ENCODE assay signal across 8 mouse cellular contexts in genomic region chrX:166238831-166239460, GRCm38 (mm10). TPM values are rescaled to one million over a fixed set of nuclear protein-coding genes. Genes with fewer than 3 reads are reported as not detected.
DNase-seq lines count a peak whose midpoint lies in the region; ATAC-seq and TF ChIP-seq lines count a peak whose summit lies in the region.

Gene Gpm6b (plus strand): TSS chrX:166238911.

- 0 out of 2 replicates have a peak, but pooled peaks cover 4% of the 10 kb centered on the region for H3K27me3 ChIP-seq in forebrain, embryonic 14.5 days (replicated peaks; ENCODE audit: control insufficient read depth, insufficient read depth, low read length)
- H3K27me3 ChIP-seq in liver, postnatal 0 days (ENCODE audit: insufficient read depth, low read length), result peaks cover 21% of the 10 kb centered on the region; the same call in 1 of the 2 replicates

- no peak for TF ChIP-seq CTCF in liver, postnatal 0 days (IDR thresholded peaks at IDR 0.05; ENCODE audit: low read depth)

- no peak for TF ChIP-seq EP300 in liver, postnatal 0 days (IDR thresholded peaks at IDR 0.05; ENCODE audit: low read depth)

- H3K4me1 ChIP-seq in ES-E14 (ENCODE audit: control insufficient read depth in 2 of 2, insufficient read depth in 2 of 2, low read length in 2 of 2, poor library complexity in 1 of 2), result no peaks in the 10 kb centered on the region
- H3K4me1 ChIP-seq in forebrain, embryonic 14.5 days (ENCODE audit: control insufficient read depth, insufficient read depth, low read length), result no peaks in the 10 kb centered on the region
- no peaks in the 10 kb centered on the region for H3K4me1 ChIP-seq in liver, postnatal 0 days (ENCODE audit: insufficient read depth)

- H3K9me3 ChIP-seq in ES-E14 (ENCODE audit: control insufficient read depth, insufficient read depth, low read depth, low read length), result no peaks in the 10 kb centered on the region
- H3K9me3 ChIP-seq in forebrain, embryonic 14.5 days (replicated peaks; ENCODE audit: control insufficient read depth, low read length), result no peaks in the 10 kb centered on the region
- H3K9me3 ChIP-seq in liver, postnatal 0 days (ENCODE audit: low read length), result no peaks in the 10 kb centered on the region

- 43% methylated on average over 59 of the region's 63 CpGs for WGBS in forebrain, embryonic 14.5 days
- 23% methylated on average over 40 of the region's 63 CpGs for WGBS in liver, postnatal 0 days (ENCODE audit: insufficient replicate concordance)

- H3K4me2 ChIP-seq in forebrain, embryonic 14.5 days (ENCODE audit: low read length), result peak within 1 kb of the TSS; percentile 59
- peak within 1 kb of the TSS; percentile 74 for H3K4me2 ChIP-seq in liver, postnatal 0 days (ENCODE audit: low read depth, low read length)

- DNase-seq in ES-E14 (ENCODE audit: low read depth, low spot score), result no peak
- peak; percentile 58 for DNase-seq in forebrain, embryonic 14.5 days (ENCODE audit: low spot score)
- peak; percentile 21 to 27 for DNase-seq in heart, postnatal 36 days
- DNase-seq in kidney, postnatal 4 days, result peak; percentile 63 to 71
- DNase-seq in liver, postnatal 0 days, result peak; percentile 19
- DNase-seq in urinary bladder, postnatal 14 days (ENCODE audit: low spot score), result peak; percentile 23

- ATAC-seq in cerebellum, adult (ENCODE audit: insufficient number of reproducible peaks, low FRiP score, low TSS enrichment), result peak; percentile 58
- peak; percentile 93 for ATAC-seq in forebrain, embryonic 14.5 days
- peak; percentile 62 for ATAC-seq in liver, postnatal 0 days
- peak; percentile 36; the same call in 1 of the 2 replicates for ATAC-seq in neutrophil, adult 5-6 weeks (ENCODE audit: extremely low read depth, insufficient number of reproducible peaks, low FRiP score, poor library complexity, severe bottlenecking)

- no peaks in the 10 kb centered on the region for H3K36me3 ChIP-seq in ES-E14 (ENCODE audit: control insufficient read depth, insufficient read depth, low read length, poor library complexity, severe bottlenecking)
- H3K36me3 ChIP-seq in forebrain, embryonic 14.5 days (ENCODE audit: control insufficient read depth, insufficient read depth, low read length), result no peaks in the 10 kb centered on the region
- H3K36me3 ChIP-seq in liver, postnatal 0 days (replicated peaks; ENCODE audit: insufficient read depth, low read length), result no peaks in the 10 kb centered on the region

- peak within 1 kb of the TSS; percentile 55 for H3K9ac ChIP-seq in ES-E14 (ENCODE audit: insufficient read depth, low read depth, low read length, poor library complexity, severe bottlenecking)
- H3K9ac ChIP-seq in forebrain, embryonic 14.5 days (ENCODE audit: low read length), result peak within 1 kb of the TSS; percentile 77
- no peak within 1 kb of the TSS; the same call in 1 of the 2 replicates for H3K9ac ChIP-seq in liver, postnatal 0 days (replicated peaks)

- intact Hi-C loops in heart, postnatal 36 days (cut with DNase I), result no loop called here

- peak within 1 kb of the TSS; percentile 57 to 76; a peak in 3 of 4 replicates for H3K4me3 ChIP-seq in ES-E14 (ENCODE audit: insufficient read depth in 1 of 2, low read depth in 1 of 2, low read length in 2 of 2, poor library complexity in 1 of 2, severe bottlenecking in 1 of 2)
- peak within 1 kb of the TSS; percentile 55 for H3K4me3 ChIP-seq in forebrain, embryonic 14.5 days (ENCODE audit: low read depth, low read length)
- peak within 1 kb of the TSS; percentile 40 for H3K4me3 ChIP-seq in liver, postnatal 0 days (ENCODE audit: low read depth, low read length)

- H3K27ac ChIP-seq in ES-E14 (ENCODE audit: insufficient read depth, low read depth, low read length, poor library complexity, severe bottlenecking), result no peak within 1 kb of the TSS
- H3K27ac ChIP-seq in forebrain, embryonic 14.5 days (ENCODE audit: low read depth, low read length), result peak within 1 kb of the TSS; percentile 33; the same call in 1 of the 2 replicates
- no peak within 1 kb of the TSS for H3K27ac ChIP-seq in liver, postnatal 0 days (ENCODE audit: low read depth)

- in situ Hi-C loops in ES-E14 (cut with MboI; ENCODE audit: low sequenced_read_pairs in 2 of 2, unreplicated experiment in 2 of 2), result no loop called here

TF ChIP-seq in ES-E14, 5 proteins besides CTCF, POLR2A, EP300 and RAD21:
- TF ChIP-seq ZNF384 (IDR thresholded peaks at IDR 0.05; ENCODE audit: low read depth, low read length), result no peak
- TF ChIP-seq ZC3H11A (IDR thresholded peaks at IDR 0.05; ENCODE audit: borderline replicate concordance, low read depth, low read length), result no peak

RNA-seq across cellular contexts. Expression of gene Gpm6b, which starts in this region (rescaled TPM):
- total RNA-seq in ES-E14 (2012; rRNA removed), result 1.0 and 1.4 TPM in 2 replicates
- 245 and 296 TPM in 2 replicates for polyA plus RNA-seq in forebrain, embryonic 14.5 days (2014; fragmentation: Nextera tagmentation; extraction: Ambion mirVana)
- total RNA-seq in heart, postnatal 36 days (2021), result 10 to 100 TPM; 10.8 to 14.2 TPM
- polyA plus RNA-seq in liver, postnatal 0 days (2015; fragmentation: Nextera tagmentation; extraction: Ambion mirVana), result 1.8 and 2.0 TPM in 2 replicates
- 0.47 and 1.5 TPM in 2 replicates for total RNA-seq in neutrophil, adult 5-6 weeks (2017)

Comparison
In these comparisons a context has a peak if more than half of its experiments do, and no peak if none do; other contexts are left out.
1. RNA of gene Gpm6b (polyA plus RNA-seq): 245 to 296 TPM in forebrain, embryonic 14.5 days; 1.8 to 2.0 TPM in liver, postnatal 0 days; every median in the first group is over 10 times any median in the second.
2. ATAC-seq: peak in every context shown above with its lines; median percentile 93 in forebrain, embryonic 14.5 days; 62 in liver, postnatal 0 days; 58 in cerebellum, adult; 36 in neutrophil, adult 5-6 weeks.
3. Peak in every context shown above with its lines, with median percentiles within 50 percentile points of each other: H3K4me3 ChIP-seq.